Mouse (Mus musculus) retina, embryonic 14.5 days (tissue): Measurements from ENCODE around the gene Prg2.

ENCODE experiments used
- DNase-seq: peaks from one replicate; pipeline ENCODE4 v3.0.0-alpha.2; 2015; ENCODE audit warnings: low spot score

The Prg2 gene

DNA sequence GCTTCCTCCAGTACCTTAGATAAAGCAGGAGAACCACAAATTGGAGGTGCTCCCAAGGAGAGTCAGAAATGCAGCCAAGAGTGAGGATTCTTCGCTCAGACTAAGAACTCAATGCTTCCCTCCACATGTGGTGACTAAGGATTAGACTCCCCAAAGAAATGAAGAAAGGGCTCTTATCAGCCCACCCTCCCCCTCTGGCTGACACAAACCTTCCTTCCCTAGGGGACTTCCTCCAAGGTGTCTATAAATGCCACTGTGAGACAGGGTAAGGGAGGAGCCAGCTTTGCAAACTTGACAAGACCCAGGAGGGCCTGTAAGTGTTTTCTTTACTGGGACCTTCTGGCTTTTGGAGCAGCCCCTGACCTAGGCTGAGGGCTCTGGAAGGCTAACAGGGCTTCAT, at the start of gene Prg2:
Prg2 (plus strand) TSS at position 274 of the 400 bp plus-strand sequence.
- no peak for DNase-seq

DNA sequence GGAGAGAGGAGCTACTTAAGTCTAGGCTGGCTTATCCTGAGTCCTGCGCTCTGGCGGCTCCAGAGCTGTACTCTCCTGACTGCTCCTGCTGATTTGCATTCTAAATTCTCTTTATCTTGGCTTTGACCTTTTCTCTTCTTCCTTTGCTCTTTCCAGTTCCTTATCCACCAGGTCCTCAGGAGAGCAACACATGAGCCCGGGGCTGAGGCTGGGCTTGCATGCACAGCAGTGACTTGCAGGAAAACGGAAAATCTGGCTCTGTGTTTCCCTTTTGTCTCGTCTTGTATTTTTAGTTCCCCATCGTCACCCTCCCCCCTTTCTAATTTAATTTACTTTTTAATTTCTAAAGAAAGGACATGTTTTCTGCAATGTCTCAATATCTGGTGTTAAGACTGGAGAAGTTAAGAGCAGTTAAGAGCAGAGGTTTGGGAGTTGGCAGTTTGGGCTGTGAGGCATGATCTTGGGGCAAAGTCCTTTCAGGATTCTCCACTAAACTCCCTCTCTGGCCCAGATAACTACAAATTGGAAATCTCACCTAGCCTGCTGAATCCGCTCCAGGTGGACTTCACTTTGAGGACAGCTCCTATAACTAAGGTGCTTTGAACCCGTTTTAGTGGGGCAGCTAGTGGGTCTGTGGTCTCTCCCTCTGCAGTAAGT, 46.1 kb upstream of the Prg2 start:
- no peak for DNase-seq

DNA sequence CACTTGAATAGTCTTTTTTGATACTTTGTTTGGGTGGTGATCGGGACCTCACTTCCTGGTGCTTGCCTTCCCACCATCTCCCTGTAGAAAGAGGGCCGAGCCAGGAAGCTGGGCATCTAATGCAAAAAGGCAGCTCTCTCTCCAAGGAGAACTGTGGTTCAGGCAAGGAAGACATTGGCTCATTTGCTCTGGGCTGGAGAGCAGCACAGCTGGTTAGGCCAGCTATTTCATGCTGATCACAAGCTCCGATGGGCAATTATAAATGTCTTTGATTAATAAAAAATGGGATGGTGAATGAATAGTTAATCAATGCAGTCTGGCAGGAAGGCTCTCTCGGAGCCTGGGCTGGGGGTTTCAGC, 45.6 kb upstream of the Prg2 start:
- peak; percentile 32 for DNase-seq

DNA sequence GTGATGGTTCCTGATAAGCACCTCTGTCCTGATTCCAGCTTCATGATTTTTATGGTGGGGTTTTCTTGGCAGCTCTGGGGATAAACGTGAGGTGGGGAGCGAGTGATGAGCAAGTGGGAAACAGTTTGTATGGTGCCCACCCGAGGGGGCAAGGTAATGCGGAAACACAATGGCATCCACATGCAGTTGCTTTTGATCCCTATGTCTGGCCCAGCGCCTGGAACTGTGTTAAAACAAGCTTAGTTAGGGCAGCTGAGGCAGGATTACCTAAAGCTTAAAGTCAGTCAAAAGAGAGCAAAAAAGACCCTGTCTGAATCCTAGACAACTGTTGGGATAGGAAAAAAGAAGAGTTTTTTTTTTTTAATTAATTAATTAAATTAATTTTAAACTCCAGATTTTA, 45.2 kb upstream of the Prg2 start:
- no peak for DNase-seq

DNA sequence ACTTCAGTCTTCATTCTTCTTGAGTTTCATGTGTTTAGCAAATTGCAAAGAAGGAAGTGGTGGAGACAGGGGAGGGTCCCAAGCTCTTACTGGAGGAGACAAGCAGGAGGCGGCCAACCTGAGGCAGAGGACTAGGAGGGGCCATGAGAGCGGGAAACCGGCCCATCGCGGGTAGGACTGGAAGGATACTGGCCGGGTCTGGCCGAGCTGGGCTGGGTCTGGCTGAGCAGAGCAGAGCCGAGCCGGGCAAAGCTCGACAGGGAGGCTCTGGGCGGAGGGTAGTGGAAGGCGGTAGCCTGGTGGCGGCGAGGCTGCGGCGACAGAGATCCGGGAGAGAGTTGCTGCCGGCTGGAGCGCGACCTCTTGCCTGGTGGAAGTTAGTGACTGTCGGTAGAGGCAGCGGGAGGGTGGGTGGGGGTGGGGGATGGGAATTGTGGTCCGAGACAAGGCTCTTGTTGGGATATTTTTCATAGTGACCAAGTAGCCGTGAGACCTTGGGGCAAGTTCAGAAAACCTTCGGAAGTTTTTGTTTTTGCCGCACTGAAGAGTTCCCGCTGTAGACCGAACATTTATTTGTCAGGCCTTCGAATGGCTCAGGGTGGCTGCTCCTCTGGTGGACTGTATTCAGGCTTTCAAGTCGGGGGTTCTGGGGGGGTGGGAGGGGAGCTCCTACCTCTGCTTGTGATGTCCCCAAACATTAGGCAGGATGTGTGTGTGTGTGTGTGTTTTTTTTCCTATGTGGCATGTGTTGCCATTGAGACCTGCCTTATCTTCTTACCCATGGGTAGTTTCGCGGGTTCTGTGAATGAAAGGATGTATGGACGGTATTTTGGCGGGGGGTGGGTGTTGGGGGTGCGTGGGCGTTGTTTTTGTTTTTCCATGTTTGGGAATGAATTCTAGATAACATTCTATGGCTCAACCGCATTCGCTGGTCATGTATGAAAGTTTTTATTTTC, 43.5 kb upstream of the Prg2 start, which contains the start of gene Slc43a3:
Slc43a3 (plus strand) TSS at position 106 of the 956 bp plus-strand sequence.
- DNase-seq = peak; percentile 63

DNA sequence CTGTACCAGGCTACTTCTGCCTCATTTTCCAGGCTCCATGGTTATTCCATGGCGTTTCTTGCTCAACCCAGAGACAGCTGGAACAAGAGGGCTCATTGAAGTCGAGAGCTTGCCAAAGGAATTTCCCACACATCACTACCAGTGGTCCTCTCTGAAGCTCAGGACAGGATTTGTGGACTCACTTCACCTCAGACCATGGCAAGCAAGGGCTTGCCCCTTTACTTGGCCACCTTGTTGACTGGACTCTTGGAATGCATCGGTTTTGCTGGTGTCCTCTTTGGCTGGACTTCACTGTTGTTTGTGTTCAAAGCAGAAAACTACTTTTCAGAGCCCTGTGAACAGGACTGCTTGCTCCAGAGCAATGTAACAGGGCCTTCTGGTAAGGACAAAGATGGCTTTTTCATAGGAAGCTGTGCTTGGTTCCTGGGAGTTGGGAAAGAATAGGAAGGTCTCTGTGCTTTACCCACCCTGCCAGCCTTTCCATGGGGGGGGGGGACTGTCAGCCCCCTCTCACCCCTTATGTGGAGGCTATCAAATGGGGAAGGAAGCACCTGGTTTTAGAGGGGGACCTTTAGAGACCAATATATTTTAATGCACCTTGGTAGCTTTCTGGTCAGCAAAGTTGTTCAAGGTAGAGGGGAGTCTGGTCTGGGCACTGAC, 42.6 kb upstream of the Prg2 start:
- DNase-seq = no peak

DNA sequence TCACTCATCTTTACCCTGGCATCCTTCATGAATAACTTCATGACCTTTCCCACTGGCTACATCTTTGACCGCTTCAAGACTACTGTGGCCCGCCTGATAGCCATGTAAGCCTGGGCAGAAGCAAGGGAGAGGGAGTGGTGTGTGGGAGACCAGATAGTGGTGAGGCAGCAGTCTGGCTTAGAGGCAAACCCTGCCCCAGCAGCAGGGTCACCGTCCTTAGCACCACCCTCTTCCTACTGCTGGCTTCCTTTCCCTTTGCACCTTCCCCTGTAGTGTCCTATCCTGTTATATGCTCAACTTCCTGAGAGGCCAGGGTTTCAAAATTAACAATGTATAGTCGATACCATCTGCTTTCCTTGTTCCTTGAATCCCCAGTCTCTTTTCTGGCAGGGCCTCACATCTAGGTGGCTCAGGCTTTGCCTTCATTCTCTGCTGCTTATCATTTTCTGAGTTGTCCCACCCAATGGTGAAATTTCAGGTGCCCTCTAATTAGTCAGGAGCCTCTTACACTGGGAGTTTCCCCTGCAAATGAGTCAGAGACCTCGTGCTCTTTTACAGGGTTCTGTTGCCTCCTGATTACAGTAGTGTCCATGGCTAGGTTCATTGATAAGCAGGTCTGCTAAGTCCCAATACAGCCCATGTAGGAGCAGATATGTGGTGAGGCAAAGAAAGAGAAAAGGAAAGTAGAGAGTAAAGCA, 41.9 kb upstream of the Prg2 start:
- no peak for DNase-seq

DNA sequence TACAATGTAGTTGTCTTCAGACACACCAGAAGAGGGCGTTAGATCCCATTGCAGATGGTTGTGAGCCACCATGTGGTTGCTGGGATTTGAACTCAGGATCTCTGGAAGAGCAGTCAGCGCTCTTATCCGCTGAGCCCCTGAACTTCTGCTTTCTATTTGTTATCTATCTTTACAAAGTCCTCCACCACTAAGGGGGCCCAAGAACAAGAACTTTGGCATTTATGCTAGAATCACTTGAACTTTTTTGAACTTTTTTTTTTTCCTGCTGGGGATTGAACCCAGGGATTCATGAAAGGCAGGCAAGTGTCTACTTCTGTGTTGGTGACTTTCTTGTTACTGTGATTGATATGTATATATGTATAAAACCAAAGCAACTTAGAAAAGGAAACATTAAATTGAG, 41.0 kb upstream of the Prg2 start:
- no peak for DNase-seq

DNA sequence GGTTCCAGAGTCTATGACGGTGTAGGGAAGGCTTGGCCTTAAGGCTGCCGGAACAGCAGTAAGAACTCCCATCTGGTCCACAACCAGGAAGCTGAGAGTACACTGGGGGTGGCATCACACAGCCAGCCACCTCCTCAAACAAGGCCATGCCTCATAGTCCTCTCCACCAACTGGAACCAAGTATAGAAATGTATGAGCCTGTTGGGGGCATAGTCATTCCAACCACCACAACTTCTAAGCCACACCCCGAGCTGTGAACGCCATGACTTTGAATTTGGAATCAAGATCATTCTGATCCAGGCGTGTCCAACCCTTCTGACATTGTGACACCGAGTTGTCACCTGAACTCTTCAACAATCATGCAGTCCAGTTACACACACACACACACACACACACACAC, 40.5 kb upstream of the Prg2 start:
- DNase-seq = no peak

DNA sequence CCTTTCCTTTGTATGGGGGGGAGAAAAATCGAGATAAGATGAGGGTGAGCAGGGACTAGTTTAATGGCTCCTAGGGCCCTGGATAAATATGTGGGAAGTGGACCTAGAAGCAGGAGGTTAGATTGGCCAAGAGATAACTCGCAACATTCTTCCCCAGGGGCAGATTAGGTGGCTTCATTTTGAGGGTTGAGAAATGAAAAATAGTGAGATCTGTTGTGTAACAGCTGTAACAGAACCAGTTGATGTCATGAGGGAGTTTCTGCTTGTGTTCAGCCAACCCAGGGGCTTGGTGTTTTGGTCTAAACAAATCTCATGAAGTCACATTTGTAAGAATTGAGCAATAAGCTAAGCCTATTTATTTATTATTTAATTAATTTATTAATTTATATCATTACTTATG, 38.9 kb upstream of the Prg2 start:
- no peak for DNase-seq

DNA sequence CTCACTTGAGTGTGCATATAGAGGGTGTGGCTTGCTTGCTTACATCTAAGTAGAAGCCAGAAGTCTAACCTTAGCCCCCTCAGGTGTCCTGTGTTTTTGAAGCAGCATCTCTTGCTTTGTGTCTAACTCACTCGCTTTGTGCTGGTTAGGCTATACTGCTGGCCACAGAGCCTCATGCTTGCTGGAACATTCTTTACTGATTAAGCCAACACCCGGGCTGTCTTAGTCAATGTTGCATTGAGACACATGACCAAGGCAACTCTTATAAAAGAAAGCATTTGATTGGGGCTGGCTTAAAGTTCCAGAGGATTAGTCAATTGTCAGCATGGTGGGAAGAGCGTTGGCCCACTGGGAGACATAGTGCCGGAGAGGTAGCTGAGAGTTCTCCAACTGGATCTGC, 38.5 kb upstream of the Prg2 start:
- DNase-seq = no peak

DNA sequence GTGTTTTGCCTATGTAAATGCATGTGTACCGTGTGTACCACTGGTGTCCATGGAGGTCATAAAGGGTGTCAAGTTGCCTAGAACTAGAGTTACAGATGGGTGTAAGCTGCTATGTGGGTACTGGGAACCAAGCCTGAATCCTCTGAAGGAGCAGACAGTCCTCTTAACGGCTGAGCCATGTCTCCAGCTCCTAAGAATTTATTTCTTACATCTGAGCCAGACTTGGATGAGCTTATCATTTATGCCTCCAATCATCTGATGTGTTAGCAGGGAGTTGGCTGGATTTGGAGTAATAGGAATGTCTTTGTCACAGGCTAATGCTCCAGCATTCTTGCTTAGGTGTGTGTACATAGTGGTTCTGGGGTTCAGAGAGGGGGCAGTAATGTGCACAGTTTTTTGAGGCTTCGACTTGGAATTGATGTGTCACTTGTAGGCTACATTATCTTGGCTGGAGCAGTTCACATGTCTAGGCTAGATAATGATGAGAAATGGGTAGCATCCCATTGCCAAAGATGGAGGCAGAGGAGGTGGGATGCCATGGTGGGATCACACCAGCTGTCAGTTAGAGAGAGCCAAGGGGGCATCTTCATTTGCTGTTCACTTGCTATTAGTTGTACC, 33.0 kb upstream of the Prg2 start:
- DNase-seq = no peak

DNA sequence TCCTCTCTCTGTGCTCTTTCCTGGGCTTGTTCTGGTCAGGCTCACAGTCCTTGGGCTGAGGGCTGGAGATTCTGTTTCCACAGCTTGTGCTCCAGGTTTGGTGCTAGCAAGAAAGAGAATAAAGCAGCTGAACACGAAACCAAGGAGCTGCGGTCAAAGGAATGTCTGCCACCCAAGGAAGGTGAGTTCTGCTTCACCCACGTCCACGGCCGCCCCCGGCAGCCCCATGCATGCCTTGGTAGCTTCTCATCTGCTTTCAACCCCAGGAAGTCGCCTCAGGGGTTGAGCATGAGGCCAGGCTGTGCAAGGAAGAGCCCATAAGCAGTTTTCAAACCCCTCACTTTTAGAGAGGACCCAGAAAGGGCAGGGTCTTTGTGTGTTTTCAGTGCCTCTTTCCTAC, 32.0 kb upstream of the Prg2 start:
- DNase-seq = no peak

DNA sequence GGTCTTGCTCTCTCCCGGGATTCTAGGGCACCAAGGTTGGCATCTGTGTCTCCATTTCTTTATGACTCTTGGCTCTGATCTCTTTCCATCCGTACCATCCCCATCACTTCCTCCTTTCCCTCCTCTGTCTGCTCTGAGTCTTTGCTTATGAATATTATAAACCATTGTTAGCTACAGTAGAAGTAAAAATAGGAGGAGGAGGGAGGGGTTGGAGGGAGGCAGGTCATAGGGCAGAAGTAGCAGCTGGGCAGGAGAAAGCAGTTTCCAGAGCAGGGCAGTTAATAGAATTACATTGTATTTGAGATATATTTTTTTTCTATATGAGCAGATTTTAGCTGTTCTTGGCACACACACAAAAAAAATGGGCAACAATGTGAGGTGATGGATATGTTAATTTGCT, 31.5 kb upstream of the Prg2 start:
- DNase-seq = no peak

DNA sequence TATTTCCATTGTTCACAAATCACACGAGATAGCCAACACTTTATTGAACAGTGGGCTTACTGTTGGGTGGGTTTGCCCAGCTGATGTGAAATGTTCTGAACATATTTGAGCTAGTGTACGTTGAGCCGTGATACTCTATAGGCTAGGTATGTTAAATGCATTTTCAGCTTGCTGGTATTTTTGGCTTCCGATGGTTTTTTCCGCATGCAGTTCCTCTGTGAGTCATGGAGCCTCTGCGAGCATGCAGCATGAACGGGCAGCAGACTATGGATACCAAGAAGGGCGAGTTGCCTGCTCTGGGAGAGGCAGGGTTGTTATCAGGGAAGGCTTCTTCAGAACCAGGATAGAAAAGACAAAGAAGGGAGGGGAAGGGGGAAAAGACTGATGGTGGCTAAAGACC, 29.2 kb upstream of the Prg2 start:
- no peak for DNase-seq

DNA sequence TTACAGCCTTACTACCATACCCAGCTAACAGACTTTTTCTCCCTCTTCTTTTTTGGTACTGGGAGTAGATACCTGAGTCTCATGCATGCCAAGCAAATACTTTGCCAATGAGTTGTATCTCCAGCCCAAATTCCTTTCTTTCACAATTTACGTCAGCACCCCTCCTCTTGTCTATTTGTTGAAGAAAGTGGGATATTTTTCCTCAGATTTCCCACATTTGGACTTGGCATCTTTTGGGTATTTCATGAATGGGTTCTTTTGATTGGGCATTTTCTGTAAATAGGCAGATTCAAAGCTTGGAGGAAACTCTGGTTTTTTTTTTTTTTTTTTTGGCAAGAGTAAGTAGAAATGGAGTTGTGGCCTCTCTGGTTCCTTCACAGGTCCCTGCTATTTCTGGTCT, 28.0 kb upstream of the Prg2 start:
- DNase-seq = no peak

DNA sequence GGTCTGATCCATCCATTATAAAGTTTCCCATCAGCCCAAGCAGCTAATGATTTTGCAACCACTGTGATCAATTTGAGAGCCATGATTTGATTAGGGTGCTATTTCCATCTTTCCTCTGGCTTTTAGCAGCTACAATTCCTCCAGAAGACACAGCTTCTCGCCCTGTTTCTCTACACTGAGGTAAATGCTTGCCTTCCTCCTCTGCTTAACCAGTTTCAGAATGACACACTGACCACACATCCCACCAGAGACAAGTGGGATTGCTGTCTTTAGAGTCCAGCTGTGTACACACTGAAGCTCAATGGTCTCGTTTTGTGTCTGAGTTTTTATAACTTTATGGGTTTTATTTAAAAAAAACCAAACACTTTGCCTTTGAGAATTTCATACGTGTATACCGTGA, 27.6 kb upstream of the Prg2 start:
- DNase-seq = no peak

DNA sequence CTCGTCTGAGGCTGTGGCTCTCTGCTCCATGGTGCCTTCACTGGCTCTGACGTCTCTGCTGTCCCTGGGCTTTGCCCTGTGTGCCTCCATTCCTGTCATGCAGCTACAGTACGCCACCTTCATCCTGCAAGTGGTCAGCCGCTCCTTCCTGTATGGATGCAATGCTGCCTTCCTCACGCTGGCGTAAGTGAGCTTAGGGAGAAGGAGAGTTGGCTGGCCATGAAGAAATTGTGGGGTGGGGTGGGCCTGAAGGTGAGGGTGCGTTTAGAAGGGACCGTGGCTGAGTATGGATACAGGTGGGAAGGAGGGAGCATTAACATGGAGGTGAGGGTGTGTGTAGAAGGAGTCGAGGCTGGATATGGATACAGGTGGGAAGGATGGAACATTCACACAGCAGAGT, 24.8 kb upstream of the Prg2 start:
- no peak for DNase-seq

DNA sequence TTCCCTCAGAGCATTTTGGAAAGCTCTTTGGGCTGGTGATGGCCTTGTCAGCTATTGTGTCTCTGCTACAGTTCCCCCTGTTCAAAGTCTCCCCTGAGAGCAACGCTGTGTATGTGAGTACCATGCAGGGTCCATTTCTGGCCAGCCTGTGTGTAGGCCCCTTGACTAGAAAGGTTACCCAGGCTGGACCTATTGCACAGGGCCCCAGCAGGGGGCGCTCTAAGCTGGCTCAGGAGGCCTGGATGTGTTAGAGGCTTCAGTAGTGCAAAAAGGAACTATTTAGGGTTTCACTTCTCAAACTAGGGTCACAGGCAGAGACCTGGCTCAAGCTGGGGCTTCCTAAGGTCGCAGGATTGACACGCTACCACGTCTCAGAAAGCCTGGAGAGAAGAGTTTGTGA, 24.0 kb upstream of the Prg2 start:
- peak; percentile 69 for DNase-seq

DNA sequence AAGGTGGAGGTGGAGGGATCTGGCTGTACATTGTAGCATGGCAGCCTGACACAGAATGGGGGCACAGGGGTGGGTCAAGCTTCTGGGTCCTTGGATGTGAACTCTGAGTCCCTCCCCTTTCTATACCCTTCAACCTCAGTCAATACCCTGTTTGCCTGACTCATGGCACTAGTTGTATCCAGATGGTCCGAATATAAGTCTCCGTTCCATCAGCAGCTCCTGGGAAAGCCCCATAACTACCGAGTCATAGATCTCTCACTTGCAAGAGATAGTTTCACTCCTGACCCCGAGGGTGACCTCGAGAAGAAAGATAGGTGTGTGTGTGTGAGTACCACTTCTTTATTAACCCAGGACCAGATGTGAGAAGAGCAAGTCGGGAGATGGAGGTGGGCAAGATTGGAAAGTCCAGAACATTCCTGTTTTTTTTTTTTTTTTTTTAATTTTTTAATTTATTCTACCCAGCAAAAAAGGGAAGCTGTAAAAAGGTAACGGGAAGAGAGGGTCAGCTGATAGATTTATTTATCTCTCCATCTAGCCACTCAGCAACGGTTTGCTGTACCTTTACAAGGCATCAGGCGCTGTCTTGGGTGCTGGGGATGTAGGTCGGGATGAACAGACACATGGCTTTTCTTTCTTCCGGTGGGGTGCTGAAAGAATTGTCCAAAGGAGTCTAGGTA, 21.5 kb upstream of the Prg2 start:
- DNase-seq = no peak

DNA sequence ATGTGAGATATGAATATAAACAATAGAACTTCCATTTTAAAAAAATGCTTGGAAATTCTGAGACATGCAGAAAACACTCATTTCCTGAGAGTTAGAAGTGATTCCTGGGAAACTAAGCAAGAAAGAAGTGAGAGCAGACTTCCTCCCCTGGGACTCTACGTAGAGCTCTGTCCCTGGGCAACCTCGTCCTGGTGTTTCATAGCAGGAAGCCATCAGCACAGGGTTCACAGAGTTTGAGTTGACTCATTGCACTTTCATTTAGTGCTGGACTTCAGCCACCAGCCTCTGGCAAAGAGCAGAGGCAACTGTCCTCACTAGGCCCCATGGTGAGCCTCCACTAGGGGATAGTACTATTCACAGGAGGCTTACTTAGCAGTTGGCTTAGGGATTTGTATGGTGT, 19.0 kb upstream of the Prg2 start:
- no peak for DNase-seq
